Mouse (Mus musculus) neural tube, embryonic 13.5 days (tissue): ENCODE data around the gene Myef2. TPM values are rescaled to one million over a fixed set of nuclear protein-coding genes. Genes with fewer than 3 reads are reported as not detected.

Experiments
- ATAC-seq: fragments of 200-750 bp; cut with Nextera tagmentation; 2 replicates; pipeline ENCODE4 v1.8.0; 2017; ENCODE audit warnings: low read depth, mild to moderate bottlenecking, moderate TSS enrichment, moderate library complexity
- H3K27ac ChIP-seq: fragments of 300-500 bp; sonication (generic); replicated peaks from 2 replicates; pipeline ENCODE4 v1.5.1; 2015; ENCODE audit warnings: moderate library complexity, mild to moderate bottlenecking, inconsistent platforms
- H3K27me3 ChIP-seq: fragments of 300-500 bp; sonication (generic); 2 replicates; pipeline ENCODE4 v1.6.1; 2015; ENCODE audit warnings: mild to moderate bottlenecking, inconsistent platforms
- H3K36me3 ChIP-seq: fragments of 300-500 bp; sonication (generic); 2 replicates; pipeline ENCODE4 v1.6.1; 2015; ENCODE audit warnings: mild to moderate bottlenecking, inconsistent platforms
- H3K4me1 ChIP-seq: fragments of 300-500 bp; sonication (generic); replicated peaks from 2 replicates; pipeline ENCODE4 v1.6.1; 2015; ENCODE audit warnings: inconsistent platforms
- H3K4me2 ChIP-seq: fragments of 300-500 bp; sonication (generic); 2 replicates; pipeline ENCODE4 v1.6.1; 2015; ENCODE audit warnings: inconsistent platforms, mild to moderate bottlenecking, moderate library complexity
- H3K4me3 ChIP-seq: fragments of 300-500 bp; sonication (generic); 2 replicates; pipeline ENCODE4 v1.5.1; 2015; ENCODE audit warnings: mild to moderate bottlenecking, inconsistent platforms
- H3K9ac ChIP-seq: fragments of 300-500 bp; sonication (generic); 2 replicates; pipeline ENCODE4 v1.6.1; 2015; ENCODE audit warnings: moderate library complexity, mild to moderate bottlenecking, inconsistent platforms
- H3K9me3 ChIP-seq: fragments of 300-500 bp; sonication (generic); 2 replicates; pipeline ENCODE4 v1.6.1; 2016; ENCODE audit warnings: inconsistent platforms
- WGBS: fragments of 180-500 bp; shearing (Covaris S2); methylation state at CpG from one replicate; pipeline ENCODE4 v1.1.7; 2015; 5-methylcytosine and 5-hydroxymethylcytosine counted together
- polyA plus RNA-seq: library from polyadenylated mRNA; unstranded; fragments of >200 nt; fragmentation: Nextera tagmentation; extraction: Ambion mirVana; gene quantifications from 2 replicates; pipeline ENCODE4 v1.2.1, GENCODE M21; 2015

The Myef2 gene
- polyA plus RNA-seq, result 245 and 246 TPM in 2 replicates

DNA sequence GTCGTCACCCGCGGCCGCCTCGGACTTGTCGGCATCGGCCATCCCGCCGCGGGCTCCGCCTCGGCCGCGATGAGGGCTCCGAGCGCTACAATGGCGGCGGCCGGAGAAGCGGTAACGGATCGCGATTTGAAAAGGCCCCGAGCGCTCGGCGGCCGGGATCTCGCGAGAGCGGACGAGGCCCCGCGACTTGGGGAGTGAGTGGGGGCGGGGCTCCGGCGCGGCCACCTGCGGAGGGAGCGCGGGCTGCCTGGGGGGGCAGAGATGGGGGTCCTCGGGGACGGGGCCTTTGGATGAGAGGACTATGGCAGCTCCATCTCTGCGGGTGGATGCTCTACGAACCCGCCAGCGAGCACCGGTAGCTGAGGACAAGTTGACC lies at the start of gene Myef2:
Myef2 (minus strand) TSS at position 185 of the 376 bp plus-strand sequence.
- Histone ChIP-seq H3K9ac (peak within 1 kb of the TSS; percentile 99), H3K4me1 (peaks cover 33% of the 10 kb centered on the region), H3K36me3 (no peaks in the 10 kb centered on the region), H3K4me3 (peak within 1 kb of the TSS; percentile 77), H3K27ac (peak within 1 kb of the TSS; percentile 97), H3K27me3 (no peaks in the 10 kb centered on the region), H3K4me2 (peak within 1 kb of the TSS; percentile 74), H3K9me3 (no peaks in the 10 kb centered on the region)
- peak; percentile 88 for ATAC-seq
- WGBS, result under 1% methylated on average over 48 of the region's 48 CpGs

DNA sequence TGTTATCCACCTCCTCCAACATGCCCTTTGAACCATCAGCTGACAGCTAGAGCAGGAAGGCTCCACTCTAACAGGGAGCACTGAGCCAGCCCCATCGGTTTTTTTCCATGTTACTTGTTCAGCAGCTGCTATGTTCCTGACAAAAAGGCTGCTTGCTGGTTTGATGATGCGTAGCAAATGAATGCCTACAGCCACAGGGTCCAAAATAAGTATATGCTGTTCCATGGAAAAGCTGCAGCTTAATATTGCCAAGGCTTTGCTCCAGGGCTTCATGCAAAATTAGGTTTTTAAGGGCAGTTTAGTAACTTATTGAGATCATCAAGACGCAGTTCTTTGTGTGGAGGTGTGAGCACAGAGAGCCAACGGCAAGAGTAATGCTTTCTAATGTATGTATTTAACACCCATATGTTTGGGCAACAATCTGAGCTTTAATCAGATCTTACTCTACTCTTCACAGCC lies 38.6 kb upstream of the Myef2 start:
- ATAC-seq, result peak; percentile 65
- no peak overlapping the region for H3K9ac ChIP-seq
- H3K36me3 ChIP-seq, result no peaks in the 10 kb centered on the region
- H3K9me3 ChIP-seq, result no peaks in the 10 kb centered on the region
- no peak overlapping the region for H3K4me2 ChIP-seq
- peak overlapping the region; percentile 30; the same call in 1 of the 2 replicates for H3K27ac ChIP-seq
- 32% methylated on average over 4 of the region's 4 CpGs for WGBS
- peaks cover 13% of the 10 kb centered on the region for H3K4me1 ChIP-seq
- no peak overlapping the region for H3K4me3 ChIP-seq
- no peaks in the 10 kb centered on the region for H3K27me3 ChIP-seq

DNA sequence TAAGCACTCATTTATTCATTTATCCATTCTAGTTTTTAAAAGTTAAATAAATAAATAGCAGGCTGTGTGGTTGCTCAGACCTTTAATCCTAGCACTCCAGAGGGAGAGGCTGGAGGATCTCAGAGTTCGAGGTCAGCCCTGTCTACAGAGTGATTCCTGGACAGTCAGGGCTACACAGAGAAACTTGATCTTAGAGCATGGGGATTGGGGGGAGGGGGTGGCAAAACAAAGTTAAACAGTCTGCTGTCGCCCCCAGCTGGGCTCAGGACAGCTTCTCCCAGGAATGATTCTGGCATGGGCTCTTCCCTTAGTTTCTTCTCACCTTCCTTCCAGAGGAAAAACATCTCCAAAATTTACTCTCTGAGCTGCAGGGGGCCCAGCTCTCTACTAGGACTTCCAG lies 32.0 kb upstream of the Myef2 start:
- H3K27ac ChIP-seq, result no peak overlapping the region
- no peaks in the 10 kb centered on the region for H3K9me3 ChIP-seq
- no peak overlapping the region for H3K4me3 ChIP-seq
- H3K9ac ChIP-seq, result no peak overlapping the region
- WGBS, result 34% methylated on average over 2 of the region's 2 CpGs
- no peaks in the 10 kb centered on the region for H3K36me3 ChIP-seq
- no peaks in the 10 kb centered on the region for H3K27me3 ChIP-seq
- H3K4me1 ChIP-seq, result peaks cover 8% of the 10 kb centered on the region; the same call in 1 of the 2 replicates
- no peak overlapping the region for H3K4me2 ChIP-seq
- no peak for ATAC-seq

- 77% methylated on average over 9 of the region's 9 CpGs for WGBS
Observed at GRCm38 (mm10) chr2:125154294-125154693, 30.8 kb upstream of the Myef2 start.

GRCm38 (mm10) chr2:125152388-125152787 lies 28.9 kb upstream of the Myef2 start, which contains the start of gene Slc12a1:
Slc12a1 (plus strand) TSS chr2:125152505.
- 90% methylated on average over 6 of the region's 6 CpGs for WGBS
- Histone ChIP-seq H3K9ac (no peak within 1 kb of the TSS), H3K36me3 (no peaks in the 10 kb centered on the region), H3K27ac (no peak within 1 kb of the TSS), H3K4me2 (no peak within 1 kb of the TSS), H3K9me3 (no peaks in the 10 kb centered on the region), H3K4me3 (no peak within 1 kb of the TSS), H3K4me1 (peaks cover 8% of the 10 kb centered on the region; the same call in 1 of the 2 replicates), H3K27me3 (no peaks in the 10 kb centered on the region)
- no peak for ATAC-seq

More at GRCm38 (mm10) chr2:125154294-125154693, 30.8 kb upstream of the Myef2 start:
- H3K9me3 ChIP-seq, result no peaks in the 10 kb centered on the region
- H3K9ac ChIP-seq, result no peak overlapping the region
- no peaks in the 10 kb centered on the region for H3K27me3 ChIP-seq
- H3K4me3 ChIP-seq, result no peak overlapping the region
- no peak overlapping the region for H3K27ac ChIP-seq
- no peaks in the 10 kb centered on the region for H3K36me3 ChIP-seq
- no peak for ATAC-seq
- H3K4me2 ChIP-seq, result no peak overlapping the region
- H3K4me1 ChIP-seq, result peaks cover 8% of the 10 kb centered on the region; the same call in 1 of the 2 replicates

DNA sequence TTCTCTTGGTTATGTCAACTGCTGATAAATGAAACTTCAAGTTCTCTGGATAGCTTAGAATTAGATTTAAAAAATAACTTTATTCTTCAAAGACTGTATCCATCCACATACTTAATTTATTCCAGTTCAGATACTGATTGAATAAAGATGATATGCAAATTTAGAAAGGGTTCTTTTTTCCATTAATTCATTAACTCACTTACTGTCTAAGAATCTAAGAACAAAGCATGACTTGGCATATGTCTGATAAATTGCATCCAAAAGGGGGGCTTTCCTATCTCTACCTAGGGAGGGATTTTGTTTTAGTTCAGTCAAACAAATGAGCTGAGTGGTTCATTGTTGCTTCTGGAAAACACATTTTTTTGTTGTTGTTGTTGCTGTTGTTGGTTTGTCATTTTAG lies 18.9 kb upstream of the Myef2 start:
- H3K27ac ChIP-seq, result no peak overlapping the region
- no peak overlapping the region for H3K4me2 ChIP-seq
- H3K9me3 ChIP-seq, result no peaks in the 10 kb centered on the region
- H3K4me1 ChIP-seq, result no peaks in the 10 kb centered on the region
- H3K9ac ChIP-seq, result no peak overlapping the region
- H3K36me3 ChIP-seq, result no peaks in the 10 kb centered on the region
- no peaks in the 10 kb centered on the region for H3K27me3 ChIP-seq
- H3K4me3 ChIP-seq, result no peak overlapping the region
- ATAC-seq, result no peak

DNA sequence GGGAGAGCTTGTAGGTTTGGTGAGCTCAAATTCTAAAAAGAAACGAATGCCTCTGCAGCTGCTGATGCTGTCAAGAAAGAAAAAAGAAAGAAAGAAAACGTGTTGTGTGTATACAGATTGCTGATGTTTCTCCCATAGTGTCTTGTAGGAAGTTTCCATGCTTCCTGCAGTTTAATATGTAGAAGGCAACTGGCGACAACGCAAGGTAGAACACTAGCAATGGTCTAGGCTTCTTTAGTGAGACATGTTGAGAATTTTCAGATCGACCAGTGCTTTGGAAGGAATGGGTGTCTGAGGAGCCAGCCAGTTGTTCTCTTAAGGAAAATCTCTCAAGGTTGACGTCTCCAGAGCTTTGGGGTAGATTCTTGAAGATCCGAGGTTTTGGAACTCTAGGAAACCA lies 13.4 kb upstream of the Myef2 start:
- H3K4me2 ChIP-seq, result peak overlapping the region; percentile 76

DNA sequence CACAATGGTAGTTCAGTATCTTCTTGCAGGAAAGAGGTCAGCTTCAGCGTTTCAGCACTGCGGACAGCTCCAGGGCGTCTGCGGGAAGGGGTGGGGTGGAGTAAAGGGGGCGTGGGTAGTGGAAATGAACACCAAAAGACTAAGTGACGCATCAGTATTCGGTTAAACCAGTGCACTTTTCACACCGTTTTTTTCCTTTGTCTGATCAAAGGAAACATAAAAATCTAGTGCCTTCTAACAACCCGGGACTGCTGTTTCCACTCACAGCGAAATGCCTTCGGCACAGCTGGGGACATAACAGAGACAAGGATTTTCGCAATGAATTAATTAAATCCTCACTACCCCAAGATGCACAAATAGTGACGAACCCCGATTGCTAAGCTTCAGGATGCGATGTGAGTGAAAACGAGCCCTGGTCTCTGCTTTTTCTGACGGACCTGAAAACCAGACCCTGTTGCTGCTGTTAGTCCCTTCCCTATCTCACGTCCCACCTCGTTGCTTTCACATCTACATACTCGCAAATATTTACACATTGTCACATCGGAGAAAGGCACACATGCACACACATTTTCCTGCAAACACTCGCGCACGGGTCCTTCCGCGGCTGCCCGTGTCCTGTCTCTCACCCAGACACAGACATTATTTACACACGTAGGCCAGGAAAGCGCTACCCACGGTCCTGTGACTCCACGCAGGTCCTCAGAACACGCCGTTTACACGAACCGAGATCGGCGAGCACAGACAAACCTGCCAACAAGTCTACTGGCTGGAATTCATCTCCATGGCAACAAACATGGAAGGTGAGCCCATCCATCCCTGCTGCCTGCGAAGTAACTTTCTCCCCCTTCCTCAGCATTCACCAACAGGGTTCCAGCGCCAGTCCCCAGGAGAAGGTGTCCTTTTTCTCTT lies 12.7 kb upstream of the Myef2 start, which contains the start of gene Ctxn2:
Ctxn2 (plus strand) TSS at position 790 of the 909 bp plus-strand sequence.
- 1% methylated on average over 39 of the region's 39 CpGs for WGBS
- H3K27ac ChIP-seq, result peak within 1 kb of the TSS; percentile 68
- peak within 1 kb of the TSS; percentile 67 for H3K9ac ChIP-seq
- ATAC-seq, result peak; percentile 87
- H3K36me3 ChIP-seq, result no peaks in the 10 kb centered on the region
- peak within 1 kb of the TSS; percentile 76 for H3K4me2 ChIP-seq
- peaks cover 19% of the 10 kb centered on the region; the same call in 1 of the 2 replicates for H3K4me1 ChIP-seq
- no peaks in the 10 kb centered on the region for H3K9me3 ChIP-seq
- H3K27me3 ChIP-seq, result peaks cover 3% of the 10 kb centered on the region; the same call in 1 of the 2 replicates
- H3K4me3 ChIP-seq, result peak within 1 kb of the TSS; percentile 49

More for the DNA sequence above, 13.4 kb upstream of the Myef2 start:
- peaks cover 3% of the 10 kb centered on the region; the same call in 1 of the 2 replicates for H3K27me3 ChIP-seq
- H3K27ac ChIP-seq, result peak overlapping the region; percentile 68; the same call in 1 of the 2 replicates
- no peaks in the 10 kb centered on the region for H3K9me3 ChIP-seq
- peak overlapping the region; percentile 67 for H3K9ac ChIP-seq
- H3K4me1 ChIP-seq, result peaks cover 19% of the 10 kb centered on the region; the same call in 1 of the 2 replicates
- peak overlapping the region; percentile 49 for H3K4me3 ChIP-seq
- 35% methylated on average over 7 of the region's 7 CpGs for WGBS
- no peak for ATAC-seq
- no peaks in the 10 kb centered on the region for H3K36me3 ChIP-seq

DNA sequence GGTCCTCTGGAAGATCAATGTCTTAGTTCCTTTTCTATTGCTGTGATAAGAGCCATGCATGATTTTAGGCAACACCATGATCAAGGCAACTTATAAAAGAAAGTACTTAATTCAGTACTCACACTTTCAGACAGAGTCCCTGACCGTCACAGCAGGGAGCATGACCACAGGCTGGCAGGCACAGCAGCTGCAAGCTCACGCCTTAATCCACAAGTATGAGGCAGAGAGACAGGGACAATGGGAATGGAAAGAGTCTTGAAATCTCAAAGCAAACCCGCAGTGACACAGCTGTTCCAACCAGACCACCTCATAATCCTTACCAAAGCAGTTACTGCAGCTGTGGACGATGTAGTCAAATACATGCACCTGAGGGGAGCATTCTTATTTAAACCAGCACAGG lies 10.7 kb upstream of the Myef2 start:
- Histone ChIP-seq H3K4me2 (no peak overlapping the region), H3K36me3 (no peaks in the 10 kb centered on the region), H3K9me3 (no peaks in the 10 kb centered on the region), H3K4me1 (peaks cover 19% of the 10 kb centered on the region; the same call in 1 of the 2 replicates), H3K4me3 (no peak overlapping the region), H3K27ac (no peak overlapping the region), H3K9ac (no peak overlapping the region), H3K27me3 (peaks cover 3% of the 10 kb centered on the region; the same call in 1 of the 2 replicates)
- 43% methylated on average over 4 of the region's 4 CpGs for WGBS
- no peak for ATAC-seq

DNA sequence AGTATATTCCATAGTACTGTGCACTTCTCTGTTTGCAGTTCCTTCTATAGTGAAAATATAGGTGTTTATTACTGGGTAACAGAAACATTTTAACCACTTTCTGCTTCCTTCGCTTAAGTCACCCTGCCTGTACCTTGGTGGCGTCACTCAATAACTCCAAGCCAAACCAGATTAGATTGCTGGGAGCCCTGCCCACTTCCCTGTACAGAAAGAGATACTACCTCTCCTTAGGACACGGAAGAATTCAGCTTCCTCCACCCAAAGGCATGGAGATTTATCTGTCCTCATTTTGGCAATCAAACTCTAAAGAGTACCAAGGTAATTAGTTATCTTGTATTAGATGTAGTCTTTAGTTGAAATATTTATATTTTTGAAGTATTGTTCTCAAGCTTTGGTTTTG lies 3.3 kb upstream of the Myef2 start:
- no peak overlapping the region for H3K9ac ChIP-seq
- H3K27me3 ChIP-seq, result no peaks in the 10 kb centered on the region
- H3K4me3 ChIP-seq, result no peak overlapping the region
- 88% methylated on average over 3 of the region's 3 CpGs for WGBS
- no peak overlapping the region for H3K27ac ChIP-seq
- no peak for ATAC-seq
- H3K4me1 ChIP-seq, result peaks cover 5% of the 10 kb centered on the region
- H3K9me3 ChIP-seq, result no peaks in the 10 kb centered on the region
- H3K4me2 ChIP-seq, result no peak overlapping the region
- H3K36me3 ChIP-seq, result no peaks in the 10 kb centered on the region

- Histone ChIP-seq H3K9me3 (no peaks in the 10 kb centered on the region), H3K9ac (no peak overlapping the region), H3K27ac (no peak overlapping the region), H3K4me3 (no peak overlapping the region), H3K4me2 (no peak overlapping the region), H3K36me3 (no peaks in the 10 kb centered on the region), H3K27me3 (no peaks in the 10 kb centered on the region), H3K4me1 (peaks cover 14% of the 10 kb centered on the region)
- no peak for ATAC-seq
- 38% methylated on average over 4 of the region's 4 CpGs for WGBS
Observed at GRCm38 (mm10) chr2:125125824-125126223, 2.4 kb upstream of the Myef2 start.
